Mouse (Mus musculus) stomach, postnatal 0 days (tissue): ENCODE data around the gene B230118H07Rik.

Experiments used
- CTCF ChIP-seq: IDR thresholded peaks from 2 replicates; pipeline ENCODE4 v1.5.1; 2016; ENCODE audit warnings: antibody characterized with exemption, low read depth, mild to moderate bottlenecking, moderate library complexity
- EP300 ChIP-seq: optimal IDR thresholded peaks from 2 replicates; pipeline ENCODE3; 2016; ENCODE audit warnings: antibody characterized with exemption

- TF ChIP-seq CTCF: no peak
- no peak for TF ChIP-seq EP300
Measured at GRCm38 (mm10) chr2:101563776-101564175, 85.6 kb downstream of the B230118H07Rik start.
